Comparison of ENCODE assay signal across 11 mouse cellular contexts in genomic region chr5:64029622-64030145, GRCm38 (mm10).
DNase-seq lines count a peak whose midpoint lies in the region; ATAC-seq lines count a peak whose summit lies in the region.
"Had no signal": no experiment of that assay in that cellular context is flagged by ENCODE, and none has a peak within 500 bp of the region (broad histone marks: within the 10 kb centered on the region; RNA-seq: fewer than 3 reads in every experiment).

No protein-coding gene starts in this region.

- H3K4me1 ChIP-seq in heart, embryonic 11.5 days (ENCODE audit: control insufficient read depth, insufficient read depth, low read length): no peaks in the 10 kb centered on the region
- H3K4me1 ChIP-seq: midbrain, embryonic 10.5 days had no signal

- no peak overlapping the region for H3K4me3 ChIP-seq in heart, embryonic 11.5 days (ENCODE audit: low read depth, low read length)
- H3K4me3 ChIP-seq: midbrain, embryonic 10.5 days had no signal

- ATAC-seq in heart, embryonic 11.5 days (replicated peaks; ENCODE audit: insufficient number of reproducible peaks, low FRiP score, low TSS enrichment): no peak
- peak; percentile 86 for ATAC-seq in megakaryocyte, adult 5-6 weeks (ENCODE audit: poor library complexity, severe bottlenecking)

- intact Hi-C loops in heart, postnatal 36 days (cut with DNase I): no loop called here

- WGBS in heart, embryonic 11.5 days (ENCODE audit: insufficient replicate concordance): 77% methylated on average over 7 of the region's 7 CpGs

- no peaks in the 10 kb centered on the region for H3K9me3 ChIP-seq in heart, embryonic 11.5 days (replicated peaks; ENCODE audit: control insufficient read depth, low read length)
- H3K9me3 ChIP-seq: midbrain, embryonic 10.5 days had no signal

- H3K4me2 ChIP-seq in heart, embryonic 11.5 days: no peak overlapping the region
- H3K4me2 ChIP-seq: hindbrain, embryonic 14.5 days had no signal

- DNase-seq in heart, adult 8-10 months (ENCODE audit: low spot score): peak; percentile 28
- DNase-seq in CD4-positive, CD25-positive, alpha-beta regulatory T cell, adult 2 months (ENCODE audit: low read depth, low spot score): peak; percentile 67
- peak; percentile 13 to 26 for DNase-seq in heart, postnatal 36 days
- no peak for DNase-seq in adrenal gland, adult 2 months
- no peak for DNase-seq in kidney, postnatal 36 days
- no peak for DNase-seq in left cerebral cortex, adult 9 months (ENCODE audit: low spot score in 2 of 2)
- DNase-seq: kidney, postnatal 10 days had no signal

- H3K27ac ChIP-seq in heart, embryonic 11.5 days (ENCODE audit: low read depth, low read length): no peak overlapping the region
- H3K27ac ChIP-seq: hindbrain, embryonic 14.5 days; midbrain, embryonic 10.5 days had no signal

- H3K36me3 ChIP-seq in heart, embryonic 11.5 days (ENCODE audit: control insufficient read depth, insufficient read depth, low read length): no peaks in the 10 kb centered on the region
- H3K36me3 ChIP-seq: midbrain, embryonic 10.5 days had no signal

- H3K9ac ChIP-seq in heart, embryonic 11.5 days (ENCODE audit: low read depth, low read length): no peak overlapping the region
- H3K9ac ChIP-seq: hindbrain, embryonic 14.5 days had no signal

- no peaks in the 10 kb centered on the region for H3K27me3 ChIP-seq in heart, embryonic 11.5 days (ENCODE audit: control insufficient read depth, insufficient read depth, low read length)

Comparison
In these comparisons a context has a peak if more than half of its experiments do, and no peak if none do; other contexts are left out.
1. DNase-seq: peak in heart, adult 8-10 months (single experiment), CD4-positive, CD25-positive, alpha-beta regulatory T cell, adult 2 months (single experiment) and heart, postnatal 36 days (2 of 2); none in adrenal gland, adult 2 months (single experiment), kidney, postnatal 36 days (0 of 2) and left cerebral cortex, adult 9 months (0 of 2).